Mouse (Mus musculus) thymus, postnatal 25 days (tissue): ENCODE results near the gene Lrrc8c.
"Not testable (repeated sequence)": the region's sequence is repeated elsewhere in the genome, so short reads cannot be mapped to it uniquely, and the experiment has no call there.

Experiments
- DNase-seq: peaks from one replicate; pipeline ENCODE4 v3.0.0; 2022

Gene Lrrc8c

DNA sequence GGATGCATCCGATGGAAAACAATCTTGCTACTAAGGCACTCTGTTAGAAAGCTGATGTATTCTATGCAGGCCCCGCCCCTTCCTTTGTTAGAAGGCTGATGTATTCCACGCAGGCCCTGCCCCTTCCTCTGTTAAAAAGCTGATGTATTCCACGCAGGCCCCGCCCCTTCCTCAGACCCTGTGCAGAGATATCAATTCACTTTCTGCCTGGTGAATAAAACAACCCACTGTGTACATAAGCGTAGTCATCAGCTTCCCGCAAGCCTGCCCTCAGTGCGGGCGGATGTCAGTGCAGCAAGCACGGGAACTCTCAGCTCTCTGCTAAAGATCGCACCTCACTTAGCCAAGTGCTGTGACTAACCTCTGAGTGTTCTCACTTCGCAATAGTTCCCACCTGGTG, 90.5 kb downstream of the Lrrc8c start:
- no peak for DNase-seq

DNA sequence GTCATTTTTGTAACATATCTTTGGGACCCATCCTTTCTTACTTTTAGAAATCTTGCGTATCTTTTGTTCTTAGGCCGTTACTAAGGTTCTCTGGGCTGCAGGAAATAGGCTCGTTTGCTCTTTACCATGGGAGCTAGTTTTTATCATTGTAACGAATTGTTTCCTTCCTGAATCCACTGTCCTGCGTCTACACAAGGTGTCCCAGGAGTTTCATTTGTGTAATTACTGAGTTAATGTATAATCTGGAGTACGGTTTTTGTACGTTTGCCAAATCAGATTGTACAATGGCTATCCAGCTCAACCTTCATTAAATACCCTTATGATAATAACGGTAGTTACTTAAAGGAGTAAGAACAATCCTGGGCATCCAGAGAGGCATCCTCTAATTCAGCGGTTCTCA, 93.8 kb downstream of the Lrrc8c start:
- no peak for DNase-seq

DNA sequence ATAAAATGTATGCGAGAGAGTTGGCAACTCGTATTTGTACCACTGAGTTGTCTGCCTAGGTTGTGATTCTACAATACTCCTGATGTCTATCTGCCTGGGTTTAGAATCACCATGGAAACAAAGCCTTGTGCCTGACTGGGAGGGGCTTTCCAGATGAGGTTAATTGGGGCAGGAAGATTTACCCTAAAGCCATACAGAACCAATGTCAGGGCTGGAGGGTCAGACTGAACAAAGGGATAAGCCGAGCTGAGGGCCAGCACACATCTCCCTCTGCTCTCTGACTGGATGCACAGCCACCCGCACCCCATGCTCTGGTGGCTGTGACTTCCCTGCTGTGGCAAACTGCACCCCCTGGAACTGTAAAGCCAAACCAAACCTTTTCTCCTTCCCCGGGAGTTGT, 94.8 kb downstream of the Lrrc8c start:
- DNase-seq: no peak

DNA sequence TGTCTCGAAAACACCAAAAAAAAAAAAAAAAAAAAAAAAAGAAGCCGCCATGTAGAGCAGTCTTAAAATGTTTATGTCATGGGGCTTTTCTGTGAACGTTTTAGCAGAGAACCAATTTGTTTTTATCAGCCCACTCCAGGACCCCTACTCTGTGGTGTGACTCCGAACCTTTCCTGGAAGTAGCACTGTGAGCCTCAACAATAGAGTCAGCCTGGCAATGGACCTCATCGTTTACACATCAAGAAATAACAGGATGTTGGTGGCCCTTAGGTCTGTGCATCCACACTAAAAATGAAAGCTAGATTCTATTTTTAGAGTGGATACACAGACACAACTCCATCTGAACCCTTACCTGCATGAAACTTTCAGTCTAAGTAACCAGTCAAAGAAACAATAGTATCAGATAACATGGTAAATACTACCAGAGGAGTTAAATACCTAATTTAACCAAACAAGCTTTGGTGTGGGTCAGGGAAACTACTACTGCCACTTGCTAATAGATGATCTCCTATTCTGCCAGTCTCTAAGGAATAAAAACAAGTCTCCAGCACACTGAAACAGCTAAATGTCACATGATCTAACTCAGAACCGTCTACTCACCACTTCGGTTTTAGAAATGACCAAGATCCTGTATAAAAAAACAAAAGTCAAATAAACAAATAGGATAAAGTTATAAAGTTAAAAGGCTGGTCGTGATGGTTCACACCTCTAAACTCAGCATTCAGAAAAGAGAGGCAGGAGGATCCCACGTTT, 95.7 kb downstream of the Lrrc8c start:
- DNase-seq: peak; percentile 30

DNA sequence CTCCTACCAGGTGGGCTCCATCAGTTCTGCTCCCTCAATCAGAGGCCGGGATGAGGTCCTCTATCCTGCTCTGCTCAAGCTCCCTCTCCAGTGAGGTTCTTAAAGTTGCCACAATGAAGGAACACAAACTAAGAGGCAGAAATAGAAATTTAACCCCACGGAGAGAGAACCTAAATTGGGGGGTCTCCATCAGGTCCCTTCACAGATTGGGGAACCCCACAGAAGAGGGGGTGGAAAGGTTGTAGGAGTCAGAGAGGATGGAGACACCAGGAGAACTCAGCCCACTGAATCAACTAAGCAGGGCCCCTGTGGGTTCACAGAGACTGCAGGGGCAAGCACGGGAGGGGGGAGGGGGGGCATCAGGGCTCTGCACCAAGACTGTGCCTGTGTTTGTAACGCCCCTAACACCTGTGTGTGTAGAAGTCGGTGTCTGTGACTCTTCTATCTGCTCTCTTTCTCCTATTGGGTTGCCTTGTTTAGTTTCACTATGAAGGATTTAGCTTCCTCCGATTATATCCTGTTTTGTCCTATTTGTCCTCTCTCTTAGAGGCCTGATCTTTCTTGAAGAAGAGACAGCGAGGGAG, 96.8 kb downstream of the Lrrc8c start:
- peak; percentile 69 for DNase-seq

DNA sequence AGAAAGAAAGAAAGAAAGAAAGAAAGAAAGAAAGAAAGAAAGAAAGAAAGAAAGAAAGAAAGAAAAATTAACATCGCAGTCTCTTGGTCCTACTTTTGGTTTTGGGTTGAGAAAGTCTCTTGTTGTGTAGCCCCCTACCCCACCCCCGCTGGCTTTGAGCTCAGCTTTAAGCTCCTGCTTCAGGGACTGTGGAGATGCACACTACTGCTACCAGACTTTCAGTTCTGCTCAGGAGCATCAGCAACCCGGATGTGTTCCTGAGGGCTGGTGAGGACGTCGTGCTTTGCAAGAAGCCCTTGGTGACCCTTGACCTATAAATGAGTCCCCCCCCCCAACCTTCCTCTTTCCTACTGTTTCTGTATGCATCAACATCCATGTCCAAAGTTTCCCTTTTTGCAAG, 97.3 kb downstream of the Lrrc8c start:
- peak; percentile 56 for DNase-seq

DNA sequence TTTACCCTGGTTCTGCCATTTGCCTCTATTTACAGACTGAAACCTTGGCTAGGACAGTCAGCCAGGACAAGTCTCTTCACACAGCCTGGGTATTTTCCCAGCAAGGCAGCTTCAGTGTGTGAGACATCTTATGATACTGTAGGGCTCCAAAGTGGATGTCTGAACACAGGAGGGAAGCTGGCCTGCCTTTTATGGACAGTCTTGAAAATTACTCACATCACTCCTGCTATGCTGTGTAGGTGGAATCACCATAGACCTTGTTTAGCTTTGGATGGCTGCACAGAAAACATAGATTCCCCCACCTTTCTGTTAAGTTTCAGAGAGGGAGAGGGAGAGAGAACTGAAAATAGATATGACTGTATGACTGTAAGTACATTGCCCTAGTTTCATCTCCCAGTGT, 99.3 kb downstream of the Lrrc8c start:
- no peak for DNase-seq

DNA sequence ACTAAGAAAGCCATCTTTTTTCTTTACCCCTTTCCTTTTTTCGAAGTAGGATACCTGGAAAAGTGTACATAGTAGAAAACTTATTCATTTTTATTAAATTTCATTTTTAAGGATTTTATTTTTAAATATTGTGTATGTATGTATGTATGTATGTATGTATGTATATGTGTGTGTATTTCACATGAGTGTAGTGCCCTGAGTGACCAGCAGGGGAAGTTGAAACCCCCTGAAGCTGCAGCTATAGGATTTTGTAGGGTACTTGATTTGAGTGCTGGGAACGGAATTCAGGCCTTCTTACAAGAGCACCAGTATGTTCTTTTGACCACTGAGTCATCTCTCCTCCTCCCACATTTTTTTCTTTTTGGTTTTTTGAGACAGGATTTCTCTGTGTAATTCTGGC, 100.5 kb downstream of the Lrrc8c start:
- no peak for DNase-seq

DNA sequence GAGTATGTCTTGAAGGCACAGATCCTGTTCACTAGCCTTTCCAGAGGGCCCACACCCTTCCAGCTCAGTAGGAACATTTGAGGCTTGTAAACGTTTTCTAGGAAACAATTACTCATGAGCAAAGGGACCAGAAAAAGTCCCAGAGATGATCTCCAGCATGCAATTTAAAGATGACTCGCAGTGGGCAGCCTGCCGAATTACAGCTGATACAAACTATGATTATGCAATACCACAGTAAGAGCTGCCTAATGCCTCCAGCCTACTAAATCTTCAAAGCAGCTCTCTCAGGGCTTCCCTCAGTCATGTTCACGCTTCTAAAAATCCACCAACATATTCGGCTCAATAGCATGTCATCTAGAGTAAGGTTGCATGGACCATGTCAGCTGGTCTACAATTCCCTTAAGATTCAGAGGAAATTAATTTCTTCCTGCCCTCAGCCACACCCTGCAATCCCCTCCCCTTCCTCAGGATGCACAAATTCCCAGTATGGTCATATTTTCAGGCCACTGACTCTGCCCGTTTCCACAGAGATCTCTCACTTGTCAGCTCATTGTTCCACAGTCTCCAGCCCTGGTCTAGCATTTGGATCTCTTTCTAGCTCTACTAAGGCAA, 101.4 kb downstream of the Lrrc8c start:
- DNase-seq: no peak

DNA sequence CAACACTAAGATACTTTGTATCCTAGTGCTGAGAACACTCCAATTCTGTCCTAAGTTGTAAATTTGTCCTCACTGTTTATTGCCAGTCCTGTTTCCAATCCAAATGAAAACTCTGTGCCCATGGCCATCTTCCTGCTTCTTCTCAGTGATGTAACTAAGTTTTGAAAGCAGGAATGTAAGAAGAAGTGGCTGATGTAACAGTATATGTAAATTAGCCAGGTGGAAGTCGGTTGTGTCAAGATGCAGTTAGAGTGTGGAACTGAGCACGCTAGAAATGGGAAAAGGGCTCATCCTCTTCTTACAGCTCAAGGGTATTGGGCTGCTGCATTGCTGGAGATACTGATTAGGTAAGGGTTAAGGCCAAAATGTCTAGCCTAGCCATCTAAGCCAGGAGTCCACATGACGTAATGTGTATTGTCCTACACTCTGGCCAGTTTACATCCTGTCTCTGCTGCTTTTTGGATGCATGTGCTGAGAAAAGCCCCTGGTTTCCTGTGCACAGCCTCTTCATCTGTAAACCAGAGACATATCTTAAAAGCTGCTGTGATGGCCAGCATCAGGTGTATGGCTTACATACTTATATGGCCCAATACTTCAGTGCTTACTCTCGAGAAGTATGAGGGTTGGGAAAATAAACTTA, 104.0 kb downstream of the Lrrc8c start:
- DNase-seq: no peak

DNA sequence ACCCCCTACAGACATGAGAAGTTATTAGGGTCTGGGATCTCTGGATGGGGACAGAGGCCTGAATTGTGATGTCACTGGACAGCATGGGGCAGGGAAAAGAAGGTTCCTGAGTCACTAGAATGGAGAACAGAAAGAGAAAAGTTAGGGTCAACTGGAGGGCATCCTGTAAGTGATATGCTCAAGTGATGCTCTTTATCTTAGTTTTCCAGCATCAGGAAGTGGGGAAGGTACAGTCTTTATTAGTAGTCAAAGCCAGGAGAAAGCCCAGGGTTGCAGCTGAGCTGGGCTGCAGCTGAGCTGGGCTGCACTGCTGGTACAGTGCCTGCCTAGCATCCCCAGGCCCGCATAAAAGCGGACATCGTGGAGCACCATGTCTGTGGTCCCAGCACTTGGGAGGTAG, 105.1 kb downstream of the Lrrc8c start:
- no peak for DNase-seq

DNA sequence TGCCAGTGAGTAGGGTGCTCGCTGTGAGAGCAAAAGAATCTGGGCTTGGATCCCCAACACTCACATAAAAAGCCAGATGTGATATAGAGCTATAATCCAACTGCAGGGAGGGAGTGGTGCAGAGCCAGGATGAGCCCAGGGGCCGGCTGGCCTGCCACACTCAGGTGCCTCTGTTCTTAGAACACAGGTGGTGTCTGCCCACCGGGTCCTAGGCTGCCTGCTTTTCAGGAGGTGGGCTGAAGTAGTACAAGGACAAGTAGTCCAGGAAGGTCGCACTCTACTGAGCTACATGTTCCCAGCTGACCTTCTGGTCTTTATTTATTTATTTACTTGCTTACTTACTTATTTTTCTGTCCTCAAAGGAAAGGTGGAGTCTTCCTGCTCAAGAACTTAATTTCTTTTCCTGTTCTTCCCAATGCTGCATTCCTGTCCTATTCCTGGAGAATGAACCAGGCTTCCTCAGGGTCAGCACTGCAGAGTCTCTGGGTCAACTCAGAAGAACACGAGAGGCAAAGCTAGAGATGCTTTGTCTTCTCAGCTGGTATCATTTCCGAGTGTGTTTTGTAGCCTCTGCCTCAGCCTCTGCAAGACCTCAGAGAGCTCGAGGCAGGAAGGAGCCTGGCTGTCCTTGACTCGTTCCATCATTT, 106.4 kb downstream of the Lrrc8c start:
- DNase-seq: no peak

DNA sequence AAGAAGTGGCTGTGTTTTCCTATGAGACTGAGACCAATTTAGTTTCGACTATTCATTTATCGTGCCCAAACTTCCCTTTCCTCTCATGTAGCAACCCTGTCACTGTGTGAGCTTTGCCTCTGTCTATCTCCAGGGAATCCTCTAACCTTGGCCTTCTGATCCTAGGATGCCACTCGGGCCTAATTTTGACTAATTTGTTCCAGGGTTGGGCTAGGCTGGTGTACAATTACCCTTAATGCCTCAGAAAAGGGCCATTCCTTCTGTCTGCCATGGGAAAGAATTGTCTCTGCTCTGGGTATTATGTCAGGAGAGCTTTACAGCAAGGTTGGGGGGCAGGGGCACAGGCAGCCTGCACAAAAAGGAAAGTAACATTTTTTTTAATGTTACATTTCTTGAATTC, 107.2 kb downstream of the Lrrc8c start:
- no peak for DNase-seq

DNA sequence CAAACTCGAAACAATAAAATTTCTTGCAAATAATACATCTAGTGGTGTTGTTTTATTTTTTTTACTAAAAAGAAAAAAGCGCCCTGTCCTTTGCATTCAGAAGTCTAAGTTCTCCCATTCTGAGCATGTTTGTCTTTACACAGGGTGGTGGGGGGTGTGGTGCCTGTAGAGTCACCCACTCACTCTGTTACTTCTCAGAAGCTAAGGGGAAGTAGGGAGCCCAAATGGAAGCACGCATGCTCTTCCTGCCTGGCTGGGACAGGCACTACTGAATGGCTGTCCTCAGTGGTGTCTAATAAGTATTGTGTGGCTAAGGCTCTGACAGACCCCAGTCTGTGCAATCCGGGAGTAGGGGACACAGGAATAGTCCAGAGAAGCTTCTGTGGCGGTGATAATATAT, 107.9 kb downstream of the Lrrc8c start:
- no peak for DNase-seq

DNA sequence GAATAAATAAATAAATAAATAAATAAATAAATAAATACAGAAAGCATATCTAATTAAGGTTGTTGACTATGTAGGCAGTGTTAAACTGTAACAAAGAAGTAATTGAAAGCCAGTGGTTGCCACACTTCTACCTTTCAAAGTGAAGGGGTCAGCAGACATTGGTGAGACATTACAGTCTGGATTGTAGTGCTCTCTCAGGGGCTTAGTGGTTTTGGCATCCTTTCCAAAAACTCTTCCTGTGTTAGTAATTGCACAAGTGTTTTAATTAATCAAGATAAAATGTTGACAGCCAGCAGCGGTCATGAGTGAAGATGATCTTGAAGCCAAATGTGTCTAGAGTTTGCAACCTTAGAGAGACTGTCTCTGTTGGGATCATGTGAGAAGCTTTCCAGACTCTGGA, 110.8 kb downstream of the Lrrc8c start:
- DNase-seq: no peak

DNA sequence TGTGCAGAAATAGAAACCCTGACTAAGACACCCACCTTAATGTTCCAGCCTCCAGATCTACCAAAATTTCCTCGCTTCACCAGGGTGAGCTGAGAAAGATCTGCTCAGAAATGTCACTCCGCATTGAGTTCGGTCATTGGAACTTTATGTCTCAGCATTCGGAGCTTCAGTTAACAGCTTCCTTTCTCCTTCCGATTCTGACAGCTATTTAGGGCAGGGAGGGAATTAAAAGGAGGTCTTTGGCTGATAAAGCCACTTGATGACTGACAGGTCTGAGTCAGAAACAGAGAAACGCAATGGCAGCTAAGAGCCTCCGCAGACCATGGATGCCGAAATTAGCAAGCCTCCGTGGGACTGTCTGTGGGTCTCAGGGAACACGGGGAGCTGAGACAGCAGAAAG, 112.9 kb downstream of the Lrrc8c start:
- no peak for DNase-seq

DNA sequence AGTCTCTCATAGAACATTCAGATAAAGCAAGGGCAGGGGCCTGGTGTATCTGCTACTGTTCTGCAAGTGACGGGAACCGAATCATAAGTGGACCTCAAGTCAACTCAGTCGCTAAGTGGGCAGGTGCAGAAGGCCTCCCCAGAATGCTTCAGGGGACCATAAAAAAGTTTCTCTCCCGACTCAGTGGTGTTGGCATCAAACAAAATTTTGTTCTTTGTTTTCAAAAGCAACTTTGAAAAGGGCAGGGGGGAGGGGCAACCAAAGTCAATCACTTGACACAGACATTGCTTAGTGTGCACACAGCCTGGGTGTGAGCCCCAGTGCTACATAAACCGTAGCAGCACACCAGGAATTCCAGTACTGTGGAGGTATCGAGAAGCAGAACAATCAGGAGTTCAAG, 116.4 kb downstream of the Lrrc8c start:
- peak; percentile 63 for DNase-seq

DNA sequence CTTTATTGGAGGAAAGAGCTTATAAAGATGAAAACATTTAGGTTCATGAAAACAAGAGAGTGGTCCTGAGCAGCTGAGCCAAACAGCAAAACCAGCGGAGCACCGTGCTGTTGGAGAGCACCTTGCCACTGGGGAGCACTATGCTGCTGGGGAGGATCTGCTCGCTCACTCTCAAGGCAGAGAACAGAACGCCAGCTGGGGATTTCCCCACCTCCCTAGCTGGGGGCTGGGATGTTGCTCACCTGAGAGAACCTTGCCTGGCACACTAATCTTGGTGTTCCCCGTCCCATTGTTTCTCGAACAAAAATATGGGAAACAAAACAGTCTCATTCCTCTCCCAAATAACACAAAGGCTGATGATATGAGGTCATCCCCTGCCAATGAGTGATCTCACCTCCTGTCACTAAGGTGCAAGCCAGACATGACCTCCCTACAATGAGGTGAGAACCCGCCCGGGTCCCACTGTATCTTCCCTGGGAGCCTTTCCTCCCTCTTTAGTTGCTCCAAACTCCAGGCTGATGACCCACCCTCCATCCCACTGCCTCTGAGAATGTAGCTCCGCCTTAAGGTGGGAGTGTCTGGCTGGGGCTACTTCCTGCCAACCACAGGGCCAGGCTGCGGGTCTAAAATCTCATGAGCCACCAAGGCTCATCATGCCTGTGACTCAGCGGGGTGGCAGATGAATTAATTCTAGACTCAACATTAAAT, 117.5 kb downstream of the Lrrc8c start:
- DNase-seq: peak; percentile 54

DNA sequence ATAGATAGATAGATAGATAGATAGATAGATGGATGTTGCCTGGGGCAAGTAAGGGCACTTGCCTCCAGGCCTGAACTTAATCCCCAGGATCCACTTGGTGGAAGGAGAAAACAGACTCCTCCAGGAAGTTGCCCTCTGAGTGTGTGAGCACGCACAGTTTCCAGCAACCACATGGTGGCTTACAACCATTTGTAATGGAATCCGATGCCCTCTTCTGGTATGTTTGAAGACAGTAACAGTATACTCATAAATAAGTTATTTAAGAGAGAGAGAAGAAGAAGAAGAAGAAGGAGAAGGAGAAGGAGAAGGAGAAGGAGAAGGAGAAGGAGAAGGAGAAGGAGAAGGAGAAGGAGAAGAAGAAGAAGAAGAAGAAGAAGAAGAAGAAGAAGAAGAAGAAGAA, 119.1 kb downstream of the Lrrc8c start:
- DNase-seq: not testable (repeated sequence)

DNA sequence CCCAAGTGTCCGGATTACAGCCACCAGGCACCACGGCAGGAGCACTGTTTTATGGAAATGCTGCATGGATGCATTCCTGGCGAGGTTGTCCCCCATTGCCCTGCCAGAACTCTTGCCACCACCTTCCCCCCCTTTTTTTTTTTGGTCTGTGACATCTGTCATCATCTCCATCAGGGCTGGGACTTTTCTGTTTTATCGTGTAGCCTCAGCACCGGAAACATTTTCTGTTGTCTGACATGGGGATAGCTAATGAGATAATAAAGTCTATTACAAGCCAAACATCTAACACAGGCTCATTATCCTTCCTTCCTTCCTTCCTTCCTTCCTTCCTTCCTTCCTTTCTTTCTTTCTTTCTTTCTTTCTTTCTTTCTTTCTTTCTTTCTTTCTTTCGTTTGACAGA, 119.7 kb downstream of the Lrrc8c start:
- DNase-seq: no peak

DNA sequence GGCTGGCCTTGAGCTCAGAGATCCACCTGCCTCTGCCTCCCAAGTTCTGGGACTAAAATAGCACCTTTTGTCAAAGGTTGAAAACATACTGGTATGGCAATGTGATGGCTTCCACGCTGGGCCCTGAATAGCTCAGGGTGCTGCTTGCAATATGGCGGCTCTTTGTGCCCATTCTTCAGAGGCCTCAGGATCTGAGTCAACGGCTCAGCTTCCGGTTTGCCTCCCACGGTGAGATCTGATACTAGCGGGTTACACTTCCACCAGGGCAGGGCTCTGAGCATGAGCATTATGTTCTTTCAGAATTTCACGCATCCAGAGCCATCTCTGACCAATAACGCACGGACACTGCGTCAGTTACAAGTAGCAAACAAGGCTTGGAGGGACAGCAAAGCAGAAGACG, 120.2 kb downstream of the Lrrc8c start:
- no peak for DNase-seq

DNA sequence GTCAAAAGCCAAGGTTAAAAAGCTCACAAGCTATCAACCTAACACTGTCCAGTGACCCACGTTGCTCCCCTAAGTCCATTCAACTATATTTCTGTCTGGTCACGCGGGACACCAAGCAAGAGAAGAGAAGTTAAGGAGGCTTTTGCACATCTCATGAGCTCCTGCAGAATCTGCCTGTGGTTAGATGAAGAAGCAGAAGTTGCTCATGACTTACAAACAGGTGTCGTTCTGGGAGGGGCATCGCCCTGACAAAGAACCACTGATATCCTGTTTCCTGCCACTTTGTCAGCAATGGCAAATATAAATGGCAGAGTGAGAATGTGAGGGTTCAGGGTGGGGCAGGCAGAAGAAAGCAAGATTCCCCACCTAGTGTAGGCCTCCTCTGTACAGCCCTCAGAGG, 123.3 kb downstream of the Lrrc8c start:
- DNase-seq: peak; percentile 86

DNA sequence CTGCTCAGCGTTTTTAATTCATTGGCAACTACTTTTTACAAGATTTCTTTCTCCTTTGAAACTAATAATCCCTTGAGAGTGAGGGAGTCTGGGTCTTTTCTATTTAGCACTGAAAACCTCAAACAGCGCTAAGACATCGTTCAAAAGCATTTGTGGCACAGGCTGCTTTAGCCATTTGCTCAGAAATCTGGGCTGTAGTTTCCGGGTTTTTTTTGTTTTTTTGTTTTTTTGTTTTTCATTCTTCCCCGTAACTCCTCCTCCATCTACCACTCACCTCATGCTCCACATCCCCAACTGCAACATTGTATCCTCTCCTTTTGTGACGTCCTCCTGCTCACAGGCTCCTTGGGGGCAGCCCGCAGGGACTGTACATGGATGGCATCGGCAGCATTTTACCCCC, 124.1 kb downstream of the Lrrc8c start:
- DNase-seq: peak; percentile 42
